Mouse (Mus musculus) cortical plate, adult 2 months (tissue): ENCODE measurements at regions not wholly inside any gene's neighbourhood (a gene's known extent, or its start where the extent isn't known, plus 50 kb on each side); places are given as distances from the start of the nearest gene placed in this dataset.

ENCODE experiments used
- CTCF ChIP-seq: fragments of 200-500 bp; IDR thresholded peaks from 2 replicates; pipeline ENCODE4 v1.5.1; 2011; ENCODE audit warnings: mild to moderate bottlenecking, control low read depth, low read length; ENCODE audit not compliant: insufficient read depth; ENCODE audit errors: extremely low read depth
- POLR2A ChIP-seq: fragments of 200-500 bp; IDR thresholded peaks from 2 replicates; pipeline ENCODE4 v1.6.1; 2011; ENCODE audit warnings: mild to moderate bottlenecking, low read length, control low read depth; ENCODE audit not compliant: insufficient read depth; ENCODE audit errors: extremely low read depth

DNA sequence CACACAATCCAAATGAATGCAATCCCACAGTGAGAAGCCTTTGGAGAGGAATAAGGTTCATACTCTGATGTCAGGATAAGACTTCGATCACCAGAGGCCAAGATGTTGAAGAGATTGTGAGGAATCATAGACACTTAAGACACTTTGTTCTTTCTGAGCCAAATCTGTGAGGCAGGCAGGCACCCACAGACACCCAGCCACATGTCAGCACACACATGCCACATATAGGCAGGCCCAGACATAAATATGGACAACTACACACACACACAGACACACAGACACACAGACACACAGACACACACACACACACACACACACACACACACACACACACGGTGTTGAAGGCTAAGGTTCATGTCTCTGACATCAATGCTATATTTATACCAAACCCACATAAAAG lies 185.1 kb upstream of the Frmd6 start:
- TF ChIP-seq POLR2A (no peak), CTCF (no peak)
